Mouse (Mus musculus) MEL (cell line): ENCODE results near the gene Gm9999. TPM values are rescaled to one million over a fixed set of nuclear protein-coding genes. Genes with fewer than 3 reads are reported as not detected.

Experiments
- DNase-seq: peaks from one replicate; pipeline ENCODE4 v3.0.0; 2011; ENCODE audit warnings: low read depth, low spot score
- H3K27ac ChIP-seq: 2 replicates; pipeline ENCODE4 v1.5.1; 2012; ENCODE audit warnings: low read depth, mild to moderate bottlenecking, control low read depth, low read length, moderate library complexity; ENCODE audit not compliant: control insufficient read depth
- H3K27me3 ChIP-seq, 2 experiments: fragments of 150-350 bp in 1 of 2; sonication (generic) in 1 of 2; 2 replicates each; pipeline ENCODE4 v1.6.1; 2012; ENCODE audit warnings: low read length in 2 of 2, mild to moderate bottlenecking in 2 of 2, improper control_type of control experiment in 1 of 2, moderate library complexity in 1 of 2; ENCODE audit not compliant: insufficient read depth in 2 of 2, control insufficient read depth in 1 of 2
- H3K36me3 ChIP-seq, 2 experiments: 2 replicates each; pipeline ENCODE4 v1.6.1; 2012 to 2014; ENCODE audit warnings: low read length in 2 of 2, improper control_type of control experiment in 1 of 2, inconsistent platforms in 1 of 2, mild to moderate bottlenecking in 1 of 2; ENCODE audit not compliant: insufficient read depth in 2 of 2, control insufficient read depth in 1 of 2
- H3K4me1 ChIP-seq, 2 experiments: fragments of 150-350 bp in 1 of 2; sonication (generic) in 1 of 2; 2 replicates each; pipeline ENCODE4 v1.6.1; 2012; ENCODE audit warnings: low read length in 2 of 2, improper control_type of control experiment in 1 of 2, mild to moderate bottlenecking in 1 of 2; ENCODE audit not compliant: insufficient read depth in 2 of 2, control insufficient read depth in 1 of 2
- H3K4me3 ChIP-seq, 2 experiments: fragments of 150-350 bp in 1 of 2; sonication (generic) in 1 of 2; 2 replicates each; pipeline ENCODE4 v1.5.1; 2012; ENCODE audit warnings: low read depth in 2 of 2, low read length in 2 of 2, mild to moderate bottlenecking in 2 of 2, moderate library complexity in 2 of 2, control low read depth in 1 of 2, improper control_type of control experiment in 1 of 2; ENCODE audit not compliant: control insufficient read depth in 1 of 2, insufficient read depth in 1 of 2
- H3K79me2 ChIP-seq: 2 replicates; pipeline ENCODE4 v1.6.1; 2012; ENCODE audit warnings: mild to moderate bottlenecking, low read length, moderate library complexity; ENCODE audit not compliant: control insufficient read depth, poor library complexity, insufficient read depth
- H3K9ac ChIP-seq: 2 replicates; pipeline ENCODE4 v1.6.1; 2012; ENCODE audit warnings: low read depth, mild to moderate bottlenecking, control low read depth, low read length, moderate library complexity; ENCODE audit not compliant: control insufficient read depth, poor library complexity, severe bottlenecking
- H3K9me3 ChIP-seq: fragments of 150-350 bp; sonication (generic); replicated peaks from 2 replicates; pipeline ENCODE4 v1.6.1; 2012; ENCODE audit warnings: mild to moderate bottlenecking, low read length, improper control_type of control experiment, moderate library complexity; ENCODE audit not compliant: insufficient read depth
- BHLHE40 ChIP-seq: IDR thresholded peaks from 2 replicates; pipeline ENCODE4 v1.6.1; 2012; ENCODE audit warnings: low read depth, mild to moderate bottlenecking, inconsistent platforms, low read length, improper control_type of control experiment, borderline replicate concordance
- CHD1 ChIP-seq: IDR thresholded peaks from 2 replicates; pipeline ENCODE4 v1.6.1; 2012; ENCODE audit warnings: low read depth, mild to moderate bottlenecking, inconsistent platforms, low read length, improper control_type of control experiment
- CTCF ChIP-seq, 3 experiments: IDR thresholded peaks in 2 of 3; conservative IDR thresholded peaks in 1 of 3; 2 replicates each; pipeline ENCODE4 v1.5.1; 2011 to 2012; ENCODE audit warnings: low read length in 3 of 3, low read depth in 2 of 3, mild to moderate bottlenecking in 2 of 3, improper control_type of control experiment in 1 of 3, inconsistent platforms in 1 of 3, mixed read lengths in 1 of 3, moderate library complexity in 1 of 3; ENCODE audit not compliant: control insufficient read depth in 1 of 3, insufficient read depth in 1 of 3, poor library complexity in 1 of 3, severe bottlenecking in 1 of 3
- ELF1 ChIP-seq: IDR thresholded peaks from 2 replicates; pipeline ENCODE4 v1.6.1; 2014; ENCODE audit warnings: low read depth, mild to moderate bottlenecking, inconsistent platforms, low read length, improper control_type of control experiment, moderate library complexity
- EP300 ChIP-seq, 2 experiments: IDR thresholded peaks; 2 replicates each; pipeline ENCODE4 v1.6.1; 2011; ENCODE audit warnings: improper control_type of control experiment in 2 of 2, low read length in 2 of 2, low read depth in 1 of 2, mild to moderate bottlenecking in 1 of 2
- GABPA ChIP-seq: IDR thresholded peaks from 2 replicates; pipeline ENCODE4 v1.6.1; 2012; ENCODE audit warnings: low read depth, mild to moderate bottlenecking, inconsistent platforms, low read length, improper control_type of control experiment, moderate library complexity
- MAFK ChIP-seq: IDR thresholded peaks from 2 replicates; pipeline ENCODE4 v1.6.1; 2011; ENCODE audit warnings: low read depth, mild to moderate bottlenecking, low read length, improper control_type of control experiment, borderline replicate concordance
- MXI1 ChIP-seq: IDR thresholded peaks from 2 replicates; pipeline ENCODE4 v1.6.1; 2011; ENCODE audit warnings: mild to moderate bottlenecking, low read depth, low read length, improper control_type of control experiment
- MYB ChIP-seq: IDR thresholded peaks from 2 replicates; pipeline ENCODE4 v1.6.1; 2011; ENCODE audit warnings: mild to moderate bottlenecking, low read depth, low read length, improper control_type of control experiment
- NELFE ChIP-seq: IDR thresholded peaks from 2 replicates; pipeline ENCODE4 v1.6.1; 2011; ENCODE audit warnings: low read depth, low read length, improper control_type of control experiment
- NRF1 ChIP-seq: IDR thresholded peaks from 2 replicates; pipeline ENCODE4 v1.6.1; 2014; ENCODE audit warnings: low read depth, mild to moderate bottlenecking, inconsistent platforms, low read length, improper control_type of control experiment, moderate library complexity; ENCODE audit not compliant: poor library complexity, insufficient read depth, severe bottlenecking
- POLR2A ChIP-seq, 2 experiments: IDR thresholded peaks; 2 replicates each; pipeline ENCODE4 v1.6.1; 2011 to 2012; ENCODE audit warnings: low read length in 2 of 2, mild to moderate bottlenecking in 2 of 2, control low read depth in 1 of 2, improper control_type of control experiment in 1 of 2, low read depth in 1 of 2, moderate library complexity in 1 of 2; ENCODE audit not compliant: control insufficient read depth in 1 of 2, insufficient read depth in 1 of 2, poor library complexity in 1 of 2
- POLR2AphosphoS2 ChIP-seq: IDR thresholded peaks from 2 replicates; pipeline ENCODE4 v1.6.1; 2011; ENCODE audit warnings: low read length, improper control_type of control experiment
- POLR2AphosphoS5 ChIP-seq: IDR thresholded peaks from 2 replicates; pipeline ENCODE4 v1.6.1; 2012; ENCODE audit warnings: low read depth, borderline replicate concordance, mild to moderate bottlenecking, inconsistent platforms, low read length, moderate library complexity, mixed read lengths
- RAD21 ChIP-seq: IDR thresholded peaks from 2 replicates; pipeline ENCODE4 v1.6.1; 2011; ENCODE audit warnings: mild to moderate bottlenecking, low read depth, low read length, improper control_type of control experiment
- TAL1 ChIP-seq: IDR thresholded peaks from 2 replicates; pipeline ENCODE4 v1.6.1; 2012; ENCODE audit warnings: mild to moderate bottlenecking, inconsistent platforms, low read length, moderate library complexity, mixed read lengths
- TCF12 ChIP-seq: IDR thresholded peaks from 2 replicates; pipeline ENCODE4 v1.6.1; 2014; ENCODE audit warnings: low read depth, mild to moderate bottlenecking, inconsistent platforms, low read length, improper control_type of control experiment, moderate library complexity
- UBTF ChIP-seq: IDR thresholded peaks from 2 replicates; pipeline ENCODE4 v1.6.1; 2012; ENCODE audit warnings: low read depth, mild to moderate bottlenecking, inconsistent platforms, low read length, improper control_type of control experiment, moderate library complexity, borderline replicate concordance; ENCODE audit not compliant: insufficient read depth
- USF1 ChIP-seq: IDR thresholded peaks from 2 replicates; pipeline ENCODE4 v1.6.1; 2014; ENCODE audit warnings: low read depth, mild to moderate bottlenecking, inconsistent platforms, low read length, improper control_type of control experiment, moderate library complexity
- USF2 ChIP-seq, 2 experiments: IDR thresholded peaks; 2 replicates each; pipeline ENCODE4 v1.6.1; 2011 to 2012; ENCODE audit warnings: improper control_type of control experiment in 2 of 2, low read length in 2 of 2, borderline replicate concordance in 1 of 2, inconsistent platforms in 1 of 2, low read depth in 1 of 2, mild to moderate bottlenecking in 1 of 2; ENCODE audit not compliant: insufficient read depth in 1 of 2
- ZC3H11A ChIP-seq: IDR thresholded peaks from 2 replicates; pipeline ENCODE4 v1.6.1; 2012; ENCODE audit warnings: low read depth, mild to moderate bottlenecking, inconsistent platforms, low read length, improper control_type of control experiment
- ZKSCAN1 ChIP-seq: IDR thresholded peaks from 2 replicates; pipeline ENCODE4 v1.6.1; 2012; ENCODE audit warnings: low read depth, mild to moderate bottlenecking, inconsistent platforms, low read length, improper control_type of control experiment, moderate library complexity
- ZMIZ1 ChIP-seq: IDR thresholded peaks from 2 replicates; pipeline ENCODE4 v1.6.1; 2012; ENCODE audit warnings: low read depth, mild to moderate bottlenecking, inconsistent platforms, low read length, improper control_type of control experiment, moderate library complexity
- ZNF384 ChIP-seq: IDR thresholded peaks from 2 replicates; pipeline ENCODE4 v1.6.1; 2012; ENCODE audit warnings: low read depth, mild to moderate bottlenecking, inconsistent platforms, low read length, improper control_type of control experiment
- polyA plus RNA-seq, 2 experiments: library from polyadenylated mRNA; stranded (reverse) in 1 of 2; unstranded in 1 of 2; fragments of >175 nt in 1 of 2; fragments of >200 nt in 1 of 2; gene quantifications; 2 replicates each; pipeline versions ENCODE4 v1.2.1 to v1.2.4; 2012; ENCODE audit warnings: low replicate concordance in 2 of 2, low read depth in 1 of 2; ENCODE audit not compliant: insufficient read length in 2 of 2, insufficient read depth in 1 of 2, missing spikeins in 1 of 2
- total RNA-seq: library from RNA; depleted of rRNA; stranded (reverse); fragments of 300-350 nt; gene quantifications from 2 replicates; pipeline ENCODE4 v1.2.3, GENCODE M21; 2012

Gene Gm9999
- total and polyA plus RNA-seq, 3 experiments: not detected

GRCm38 (mm10) chr7:47030517-47031193 lies 47.3 kb downstream of the Gm9999 start:
- TF ChIP-seq BHLHE40: no peak
- no peak for TF ChIP-seq NRF1
- TF ChIP-seq GABPA: no peak
- TF ChIP-seq ZC3H11A: no peak
- TF ChIP-seq USF1: no peak
- no peak for TF ChIP-seq CTCF (IDR thresholded peaks at IDR 0.05 in 2 of 3, conservative IDR thresholded peaks at IDR 0.05 in 1 of 3; ENCODE audit: control insufficient read depth in 1 of 3, insufficient read depth in 1 of 3, low read depth in 2 of 3, low read length in 3 of 3, poor library complexity in 1 of 3, severe bottlenecking in 1 of 3)
- TF ChIP-seq MXI1: no peak
- TF ChIP-seq POLR2AphosphoS2: no peak
- TF ChIP-seq ZNF384: no peak
- TF ChIP-seq TAL1: no peak
- no peak for TF ChIP-seq ZMIZ1
- no peak for TF ChIP-seq POLR2AphosphoS5
- no peak for TF ChIP-seq ELF1
- no peaks in the 10 kb centered on the region for H3K9me3 ChIP-seq
- H3K79me2 ChIP-seq: no peaks in the 10 kb centered on the region
- no peak overlapping the region for H3K4me3 ChIP-seq
- no peak overlapping the region for H3K27ac ChIP-seq
- H3K27me3 ChIP-seq: peaks cover 2 to 5% of the 10 kb centered on the region in 2 experiments; a peak in 2 of 4 replicates
- H3K9ac ChIP-seq: no peak overlapping the region
- H3K4me1 ChIP-seq: no peaks in the 10 kb centered on the region; a peak in 1 of 4 replicates
- no peaks in the 10 kb centered on the region for H3K36me3 ChIP-seq
- DNase-seq: no peak

GRCm38 (mm10) chr7:47031371-47031770 lies 48.0 kb downstream of the Gm9999 start:
- TF ChIP-seq GABPA (no peak), TCF12 (no peak), ZNF384 (no peak), NELFE (no peak), MYB (no peak), POLR2AphosphoS2 (no peak), TAL1 (no peak), POLR2AphosphoS5 (no peak), CHD1 (no peak), MAFK (no peak), ZMIZ1 (no peak), ZKSCAN1 (no peak), NRF1 (no peak), USF2 (IDR thresholded peaks at IDR 0.05; ENCODE audit: borderline replicate concordance in 1 of 2, insufficient read depth in 1 of 2, low read depth in 1 of 2, low read length in 2 of 2) (no peak), POLR2A (IDR thresholded peaks at IDR 0.05; ENCODE audit: control insufficient read depth in 1 of 2, insufficient read depth in 1 of 2, low read depth in 1 of 2, low read length in 2 of 2, poor library complexity in 1 of 2) (no peak), EP300 (IDR thresholded peaks at IDR 0.05; ENCODE audit: low read depth in 1 of 2, low read length in 2 of 2) (no peak), BHLHE40 (no peak), ZC3H11A (no peak), RAD21 (no peak), UBTF (no peak)
- TF ChIP-seq, all 39 proteins: peak for 0

More at GRCm38 (mm10) chr7:47031371-47031770, 48.0 kb downstream of the Gm9999 start:
- H3K4me3 ChIP-seq: no peak overlapping the region
- no peaks in the 10 kb centered on the region; a peak in 1 of 4 replicates for H3K4me1 ChIP-seq
- no peaks in the 10 kb centered on the region for H3K36me3 ChIP-seq
- H3K27me3 ChIP-seq: peaks cover 2 to 5% of the 10 kb centered on the region in 2 experiments; a peak in 2 of 4 replicates
- H3K9ac ChIP-seq: no peak overlapping the region
- H3K27ac ChIP-seq: no peak overlapping the region
- H3K9me3 ChIP-seq: no peaks in the 10 kb centered on the region
- DNase-seq: no peak
- H3K79me2 ChIP-seq: no peaks in the 10 kb centered on the region
